In genomic region chr16:13608705-13609085, GRCm38 (mm10) we compare ENCODE assay signal across 24 mouse cellular contexts.
"Had no signal": no experiment of that assay in that cellular context is flagged by ENCODE, and none has a peak within 500 bp of the region (broad histone marks: within the 10 kb centered on the region; RNA-seq: fewer than 3 reads in every experiment).

No protein-coding gene starts in this region.

- ATAC-seq: intestine, embryonic 16.5 days; liver, postnatal 0 days; lung, postnatal 0 days had no signal

- H3K4me2 ChIP-seq: limb, embryonic 12.5 days; limb, embryonic 15.5 days; liver, embryonic 11.5 days; lung, embryonic 14.5 days; neural tube, embryonic 13.5 days had no signal

- DNase-seq: kidney, adult 18-20 months; kidney, adult 9 months; kidney, postnatal 14 days; kidney, postnatal 4 days; left cerebral cortex, postnatal 4 days; liver, postnatal 0 days; lung, embryonic 14.5 days; midbrain, embryonic 14.5 days; right cerebral cortex, adult 18-20 months; right cerebral cortex, postnatal 14 days; right cerebral cortex, postnatal 4 days; spleen, adult 18-20 months; thymus, adult 2 months; thymus, postnatal 14 days; thymus, postnatal 4 days had no signal

- H3K9me3 ChIP-seq: limb, embryonic 12.5 days; limb, embryonic 15.5 days; neural tube, embryonic 13.5 days had no signal

- H3K4me1 ChIP-seq: limb, embryonic 12.5 days; limb, embryonic 15.5 days had no signal

- H3K9ac ChIP-seq: limb, embryonic 12.5 days; limb, embryonic 15.5 days; liver, embryonic 14.5 days; liver, postnatal 0 days; lung, embryonic 14.5 days; neural tube, embryonic 13.5 days had no signal

- H3K27me3 ChIP-seq: limb, embryonic 12.5 days; limb, embryonic 15.5 days; neural tube, embryonic 13.5 days had no signal

- H3K4me3 ChIP-seq: limb, embryonic 12.5 days; limb, embryonic 15.5 days; neural tube, embryonic 13.5 days had no signal

- H3K27ac ChIP-seq: limb, embryonic 12.5 days; limb, embryonic 15.5 days; liver, embryonic 14.5 days; macrophage; stomach, postnatal 0 days had no signal
